Mouse (Mus musculus) myocyte (in vitro differentiated cells): ENCODE measurements at regions not wholly inside any gene's neighbourhood (a gene's known extent, or its start where the extent isn't known, plus 50 kb on each side); places are given as distances from the start of the nearest gene placed in this dataset.

ENCODE experiments used
- H3K27me3 ChIP-seq: one replicate; pipeline ENCODE4 v1.6.1; 2011; ENCODE audit not compliant: control insufficient read depth, insufficient read depth, insufficient read length
- H3K36me3 ChIP-seq: one replicate; pipeline ENCODE4 v1.6.1; 2011; ENCODE audit not compliant: control insufficient read depth, insufficient read depth
- H3K4me2 ChIP-seq: one replicate; pipeline ENCODE4 v1.6.1; 2011; ENCODE audit warnings: low read depth, control low read depth
- H3K4me3 ChIP-seq: one replicate; pipeline ENCODE4 v1.5.1; 2011; ENCODE audit warnings: mild to moderate bottlenecking, control low read depth, moderate library complexity
- H3K79me2 ChIP-seq: one replicate; pipeline ENCODE4 v1.6.1; 2011; ENCODE audit not compliant: control insufficient read depth, insufficient read depth
- H3ac ChIP-seq: one replicate; pipeline ENCODE4 v1.6.1; 2011; ENCODE audit not compliant: control insufficient read depth, insufficient read length
- CEBPB ChIP-seq: IDR thresholded peaks from 2 replicates; pipeline ENCODE4 v1.6.1; 2011; ENCODE audit warnings: mild to moderate bottlenecking, moderate library complexity; ENCODE audit not compliant: poor library complexity, insufficient read depth, severe bottlenecking
- E2F4 ChIP-seq: IDR thresholded peaks from one replicate; pipeline ENCODE4 v1.6.1; 2011; ENCODE audit warnings: mild to moderate bottlenecking, control low read depth, moderate library complexity; ENCODE audit not compliant: insufficient read depth
- MAX ChIP-seq: IDR thresholded peaks from one replicate; pipeline ENCODE4 v1.6.1; 2011; ENCODE audit warnings: low read depth, mild to moderate bottlenecking, control low read depth
- MYOD1 ChIP-seq, 3 experiments: IDR thresholded peaks; one replicate each; pipeline ENCODE4 v1.6.1; 2011; ENCODE audit warnings: control low read depth in 2 of 3, low read depth in 2 of 3, mild to moderate bottlenecking in 2 of 3, moderate library complexity in 1 of 3; ENCODE audit not compliant: insufficient read length in 2 of 3, control insufficient read depth in 1 of 3
- MYOG ChIP-seq, 3 experiments: IDR thresholded peaks; one replicate each; pipeline ENCODE4 v1.6.1; 2011; ENCODE audit warnings: control low read depth in 2 of 3, low read depth in 2 of 3, mild to moderate bottlenecking in 2 of 3; ENCODE audit not compliant: insufficient read length in 2 of 3, control insufficient read depth in 1 of 3, insufficient read depth in 1 of 3
- POLR2A ChIP-seq: IDR thresholded peaks from one replicate; pipeline ENCODE4 v1.6.1; 2011; ENCODE audit warnings: low read depth, mild to moderate bottlenecking, control low read depth, moderate library complexity; ENCODE audit not compliant: insufficient read length
- POLR2AphosphoS2 ChIP-seq: IDR thresholded peaks from one replicate; pipeline ENCODE4 v1.6.1; 2011; ENCODE audit warnings: low read depth, control low read depth; ENCODE audit not compliant: insufficient read length
- REST ChIP-seq: IDR thresholded peaks from one replicate; pipeline ENCODE4 v1.6.1; 2011; ENCODE audit warnings: mild to moderate bottlenecking, control low read depth, moderate library complexity; ENCODE audit not compliant: insufficient read depth, insufficient read length
- SRF ChIP-seq: IDR thresholded peaks from one replicate; pipeline ENCODE4 v1.6.1; 2011; ENCODE audit warnings: low read depth; ENCODE audit not compliant: control insufficient read depth, insufficient read length
- TCF12 ChIP-seq: IDR thresholded peaks from one replicate; pipeline ENCODE4 v1.6.1; 2011; ENCODE audit warnings: mild to moderate bottlenecking, control low read depth; ENCODE audit not compliant: poor library complexity, insufficient read depth, severe bottlenecking
- TCF3 ChIP-seq: IDR thresholded peaks from one replicate; pipeline ENCODE4 v1.6.1; 2011; ENCODE audit warnings: low read depth, control low read depth; ENCODE audit not compliant: insufficient read length
- USF1 ChIP-seq: IDR thresholded peaks from one replicate; pipeline ENCODE4 v1.6.1; 2011; ENCODE audit warnings: low read depth, mild to moderate bottlenecking, control low read depth, moderate library complexity

DNA sequence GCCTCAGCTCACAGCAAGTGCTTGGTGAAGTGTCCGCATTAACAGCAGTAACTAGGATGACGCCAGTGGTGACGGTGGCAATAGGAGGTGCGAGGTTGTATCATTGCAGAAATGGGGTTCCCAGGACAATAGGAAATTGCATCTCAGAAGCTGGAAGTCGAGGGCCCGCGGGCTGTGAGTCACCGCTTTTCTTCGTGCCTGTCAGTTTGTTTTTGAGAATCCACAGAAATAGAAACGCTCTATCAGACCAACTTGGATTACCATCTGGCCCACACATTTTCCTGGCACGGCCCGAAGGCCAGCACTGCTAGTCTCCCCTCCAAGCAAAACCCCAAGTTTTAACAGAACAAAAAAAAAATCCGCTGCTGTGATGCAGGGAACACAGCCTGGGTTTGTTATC, 395.1 kb upstream of the 3110018I06Rik start:
- no peaks in the 10 kb centered on the region for H3K79me2 ChIP-seq
- H3K4me3 ChIP-seq: no peak overlapping the region
- no peak overlapping the region for H3K4me2 ChIP-seq
- TF ChIP-seq POLR2A: no peak
- TF ChIP-seq SRF: no peak
- no peak for TF ChIP-seq USF1
- no peak for TF ChIP-seq MAX
- TF ChIP-seq MYOD1 (IDR thresholded peaks at IDR 0.05; ENCODE audit: control insufficient read depth in 1 of 3, insufficient read length in 2 of 3, low read depth in 2 of 3): no peak
- H3K36me3 ChIP-seq: no peaks in the 10 kb centered on the region
- no peak overlapping the region for H3ac ChIP-seq
- no peaks in the 10 kb centered on the region for H3K27me3 ChIP-seq

DNA sequence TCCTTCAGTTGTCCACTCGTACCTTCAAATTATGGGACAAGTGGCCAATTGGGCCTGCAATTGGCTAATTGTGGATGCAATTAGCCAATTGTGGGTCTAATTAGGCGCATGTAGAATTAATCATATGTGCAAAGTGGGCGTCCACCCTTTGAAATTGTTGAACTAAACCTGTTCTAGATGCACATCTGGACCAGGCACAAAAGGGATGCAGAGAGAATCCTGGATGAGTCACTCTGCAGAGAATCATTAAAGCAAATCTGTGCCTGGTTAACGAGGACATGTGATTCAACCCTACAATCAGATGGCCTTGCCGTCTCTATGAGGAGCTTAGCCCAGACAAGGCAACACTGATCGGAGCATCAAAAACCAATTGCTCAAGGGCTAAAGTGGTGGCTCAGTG, 393.0 kb upstream of the 3110018I06Rik start:
- Histone ChIP-seq H3K4me2 (no peak overlapping the region), H3K36me3 (no peaks in the 10 kb centered on the region), H3K79me2 (no peaks in the 10 kb centered on the region), H3ac (no peak overlapping the region), H3K4me3 (no peak overlapping the region), H3K27me3 (no peaks in the 10 kb centered on the region)
- TF ChIP-seq POLR2A: no peak

DNA sequence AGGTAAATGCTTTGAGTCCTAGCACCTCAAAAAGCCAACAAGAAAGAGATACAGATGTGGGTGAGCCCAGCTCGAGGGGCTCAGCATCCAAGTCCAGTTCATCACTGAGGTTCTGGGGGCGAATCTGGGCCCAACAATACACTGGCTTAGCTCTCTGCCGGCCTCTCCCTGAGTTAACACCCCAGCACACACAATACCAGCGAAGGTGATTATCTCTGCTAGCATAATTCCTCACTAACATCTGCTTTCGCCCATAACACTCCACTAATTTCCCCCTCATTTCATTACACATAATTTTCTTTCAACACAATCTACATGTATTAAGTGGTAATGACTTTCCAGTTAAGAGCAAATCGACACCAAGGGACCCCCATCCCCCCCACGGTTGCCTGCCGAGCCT, 383.9 kb upstream of the 3110018I06Rik start:
- no peak overlapping the region for H3ac ChIP-seq
- H3K4me3 ChIP-seq: no peak overlapping the region
- no peak for TF ChIP-seq TCF12
- TF ChIP-seq SRF: no peak
- TF ChIP-seq REST: no peak
- no peak for TF ChIP-seq CEBPB
- TF ChIP-seq E2F4: no peak
- TF ChIP-seq MYOD1 (IDR thresholded peaks at IDR 0.05; ENCODE audit: control insufficient read depth in 1 of 3, insufficient read length in 2 of 3, low read depth in 2 of 3): no peak
- TF ChIP-seq MYOG (IDR thresholded peaks at IDR 0.05; ENCODE audit: control insufficient read depth in 1 of 3, insufficient read depth in 1 of 3, insufficient read length in 2 of 3, low read depth in 2 of 3): no peak
- TF ChIP-seq MAX: no peak
- TF ChIP-seq USF1: no peak
- no peak for TF ChIP-seq TCF3
- no peak for TF ChIP-seq POLR2AphosphoS2
- no peak for TF ChIP-seq POLR2A

DNA sequence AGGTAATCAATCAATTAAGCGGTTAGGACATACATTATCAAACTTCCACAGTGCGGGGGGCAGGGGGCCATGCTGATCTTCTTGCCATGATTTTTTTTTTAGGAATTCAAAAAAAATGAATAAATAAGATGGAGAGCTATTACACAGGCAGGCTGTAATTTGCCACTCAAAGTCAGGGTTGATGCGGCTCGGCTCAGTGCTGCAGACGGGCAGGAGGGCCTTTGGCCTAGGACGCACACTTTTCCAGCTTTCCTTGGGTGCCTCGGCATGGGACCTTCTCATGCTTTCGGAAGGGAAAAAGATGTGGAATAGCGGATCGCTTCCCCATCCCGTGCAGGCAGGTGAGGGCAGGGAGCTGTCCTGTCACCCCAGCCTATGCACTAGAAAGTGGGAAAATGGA, 383.4 kb upstream of the 3110018I06Rik start:
- Histone ChIP-seq H3K4me3 (no peak overlapping the region), H3K79me2 (no peaks in the 10 kb centered on the region), H3K36me3 (no peaks in the 10 kb centered on the region), H3K27me3 (no peaks in the 10 kb centered on the region), H3K4me2 (no peak overlapping the region), H3ac (no peak overlapping the region)
- TF ChIP-seq SRF: no peak
- no peak for TF ChIP-seq E2F4
- TF ChIP-seq MAX: no peak
- TF ChIP-seq MYOG (IDR thresholded peaks at IDR 0.05; ENCODE audit: control insufficient read depth in 1 of 3, insufficient read depth in 1 of 3, insufficient read length in 2 of 3, low read depth in 2 of 3): no peak
- TF ChIP-seq POLR2AphosphoS2: no peak
- no peak for TF ChIP-seq TCF3
- TF ChIP-seq REST: no peak
- TF ChIP-seq MYOD1 (IDR thresholded peaks at IDR 0.05; ENCODE audit: control insufficient read depth in 1 of 3, insufficient read length in 2 of 3, low read depth in 2 of 3): no peak

More for the DNA sequence above, 383.9 kb upstream of the 3110018I06Rik start:
- Histone ChIP-seq H3K36me3 (no peaks in the 10 kb centered on the region), H3K27me3 (no peaks in the 10 kb centered on the region), H3K79me2 (no peaks in the 10 kb centered on the region), H3K4me2 (no peak overlapping the region)

DNA sequence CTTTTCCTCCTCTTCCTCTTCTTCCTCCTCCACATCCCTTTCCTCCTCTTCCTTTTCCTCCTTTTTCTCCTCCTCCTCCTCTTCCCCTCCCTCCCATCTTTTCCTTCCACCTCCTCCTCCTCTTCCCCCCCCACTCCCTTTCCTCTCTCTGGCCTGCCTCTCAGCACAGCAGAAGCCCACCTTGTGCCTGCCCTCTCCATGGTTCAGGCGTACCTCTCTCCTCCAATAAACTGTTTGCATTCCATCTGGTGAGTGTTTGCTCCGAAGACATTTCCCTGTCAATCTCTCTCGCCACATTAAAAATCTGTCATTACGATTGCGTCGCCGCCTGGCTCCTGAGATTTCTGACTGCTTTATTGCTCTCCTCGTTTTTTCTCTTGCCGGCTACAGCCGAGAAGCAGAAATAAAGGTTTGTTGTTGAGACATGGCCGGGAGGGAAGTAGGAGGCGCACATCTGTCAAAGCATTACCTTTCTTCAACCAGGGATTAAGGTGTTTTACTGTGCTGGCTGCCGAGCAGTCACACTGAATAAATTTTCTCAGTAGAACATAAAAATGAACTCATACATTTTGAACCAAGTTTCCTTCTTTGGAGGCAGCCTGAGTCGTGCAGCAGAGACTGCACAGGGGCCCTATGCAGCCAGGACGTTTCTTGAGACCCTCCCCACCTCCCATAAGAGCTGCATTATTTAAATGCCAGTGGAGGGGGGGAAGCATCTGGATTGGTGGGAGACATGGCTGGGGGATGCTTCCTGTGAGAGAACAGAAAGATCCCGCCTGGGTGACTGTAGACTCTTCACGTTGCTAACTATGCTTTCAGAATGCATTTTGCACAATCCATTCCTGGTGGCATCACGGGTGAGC, 376.3 kb upstream of the 3110018I06Rik start:
- Histone ChIP-seq H3ac (no peak overlapping the region), H3K4me3 (no peak overlapping the region), H3K27me3 (no peaks in the 10 kb centered on the region), H3K36me3 (no peaks in the 10 kb centered on the region), H3K4me2 (no peak overlapping the region), H3K79me2 (no peaks in the 10 kb centered on the region)
- TF ChIP-seq MYOG (IDR thresholded peaks at IDR 0.05; ENCODE audit: control insufficient read depth in 1 of 3, insufficient read depth in 1 of 3, insufficient read length in 2 of 3, low read depth in 2 of 3) (no peak), REST (no peak), TCF3 (no peak), POLR2A (no peak), E2F4 (no peak), MYOD1 (IDR thresholded peaks at IDR 0.05; ENCODE audit: control insufficient read depth in 1 of 3, insufficient read length in 2 of 3, low read depth in 2 of 3) (no peak), USF1 (no peak), MAX (no peak), TCF12 (no peak), SRF (no peak), CEBPB (no peak), POLR2AphosphoS2 (no peak)
